Mouse (Mus musculus): ENCODE data around the gene Zbtb25.

Gene Zbtb25

DNA sequence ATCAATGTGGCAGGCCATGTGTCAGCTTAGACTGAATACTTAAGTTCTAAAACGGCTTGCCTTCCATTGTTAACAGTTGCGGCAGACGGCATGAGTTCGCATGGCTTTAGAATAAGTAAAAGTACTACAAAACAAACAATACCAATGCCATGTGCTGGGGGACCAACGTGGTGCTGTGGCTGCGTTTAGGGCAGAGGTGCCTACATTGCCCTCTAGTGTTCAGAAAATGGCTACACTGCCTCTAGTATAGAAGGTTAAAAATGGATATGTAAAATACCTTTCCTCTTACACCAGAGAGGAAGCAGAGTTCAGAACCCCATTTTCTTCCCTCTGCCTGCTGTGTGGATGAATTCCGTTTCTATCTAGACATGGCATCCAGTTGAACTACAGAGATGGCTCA, 7.2 kb upstream of the Zbtb25 start:
- no peak for DNase-seq

DNA sequence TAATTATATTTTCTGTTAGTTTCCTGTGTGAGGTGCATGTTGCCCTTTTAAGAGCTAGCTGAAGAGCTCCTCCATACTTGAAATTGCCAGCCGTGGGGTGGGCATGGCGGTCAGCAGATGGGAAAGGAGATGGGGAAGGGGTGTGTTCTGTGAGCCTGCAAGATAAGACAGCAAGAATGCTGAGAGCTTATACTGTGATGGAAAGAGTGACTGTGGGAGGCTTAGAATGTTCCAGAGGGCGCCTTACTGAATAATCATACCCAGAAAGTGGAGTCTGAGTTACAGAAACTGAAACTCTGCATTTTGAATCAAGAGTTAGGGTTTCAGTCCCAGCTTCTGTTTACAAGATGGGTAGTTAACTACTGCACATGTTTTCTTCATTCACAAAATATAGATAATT, 6.1 kb upstream of the Zbtb25 start:
- no peak for DNase-seq

DNA sequence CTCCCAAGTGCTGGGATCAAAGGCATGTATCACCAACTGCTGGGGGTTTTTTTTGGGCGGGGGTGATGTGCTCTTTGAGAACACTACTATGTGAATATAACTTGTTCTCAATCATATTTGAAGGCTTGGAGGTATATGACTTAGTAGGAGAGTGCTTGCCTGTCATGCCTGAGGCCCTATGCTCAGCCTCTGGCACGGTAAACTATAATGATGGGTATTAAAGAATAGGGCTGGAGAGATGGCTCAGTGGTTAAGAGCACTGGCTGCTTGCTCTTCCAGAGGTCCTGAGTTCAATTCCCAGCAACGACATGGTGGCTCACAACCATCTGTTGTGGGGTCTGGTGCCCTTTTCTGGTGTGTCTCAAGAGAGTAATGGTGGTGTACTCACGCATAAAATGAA, 5.5 kb upstream of the Zbtb25 start:
- DNase-seq, result no peak

DNA sequence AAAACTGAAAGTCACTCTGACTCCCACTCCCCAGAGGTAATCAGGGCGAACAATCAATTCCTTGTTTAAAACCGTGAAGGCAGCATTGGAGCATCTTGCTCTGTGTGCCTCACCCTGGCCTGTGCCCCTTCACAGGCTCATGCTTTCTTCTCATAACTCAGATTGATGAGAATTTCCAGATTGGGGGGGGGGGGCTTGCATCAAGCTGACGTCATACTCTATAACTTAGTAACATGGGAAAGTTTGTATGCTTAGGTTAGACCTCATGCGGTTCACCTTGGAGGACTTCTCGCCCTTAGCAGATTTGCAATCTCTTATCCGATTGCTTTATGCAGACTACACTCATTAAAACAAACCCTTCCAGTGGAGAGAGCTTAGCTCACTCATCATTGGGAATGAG, 4.6 kb upstream of the Zbtb25 start:
- no peak for DNase-seq

DNA sequence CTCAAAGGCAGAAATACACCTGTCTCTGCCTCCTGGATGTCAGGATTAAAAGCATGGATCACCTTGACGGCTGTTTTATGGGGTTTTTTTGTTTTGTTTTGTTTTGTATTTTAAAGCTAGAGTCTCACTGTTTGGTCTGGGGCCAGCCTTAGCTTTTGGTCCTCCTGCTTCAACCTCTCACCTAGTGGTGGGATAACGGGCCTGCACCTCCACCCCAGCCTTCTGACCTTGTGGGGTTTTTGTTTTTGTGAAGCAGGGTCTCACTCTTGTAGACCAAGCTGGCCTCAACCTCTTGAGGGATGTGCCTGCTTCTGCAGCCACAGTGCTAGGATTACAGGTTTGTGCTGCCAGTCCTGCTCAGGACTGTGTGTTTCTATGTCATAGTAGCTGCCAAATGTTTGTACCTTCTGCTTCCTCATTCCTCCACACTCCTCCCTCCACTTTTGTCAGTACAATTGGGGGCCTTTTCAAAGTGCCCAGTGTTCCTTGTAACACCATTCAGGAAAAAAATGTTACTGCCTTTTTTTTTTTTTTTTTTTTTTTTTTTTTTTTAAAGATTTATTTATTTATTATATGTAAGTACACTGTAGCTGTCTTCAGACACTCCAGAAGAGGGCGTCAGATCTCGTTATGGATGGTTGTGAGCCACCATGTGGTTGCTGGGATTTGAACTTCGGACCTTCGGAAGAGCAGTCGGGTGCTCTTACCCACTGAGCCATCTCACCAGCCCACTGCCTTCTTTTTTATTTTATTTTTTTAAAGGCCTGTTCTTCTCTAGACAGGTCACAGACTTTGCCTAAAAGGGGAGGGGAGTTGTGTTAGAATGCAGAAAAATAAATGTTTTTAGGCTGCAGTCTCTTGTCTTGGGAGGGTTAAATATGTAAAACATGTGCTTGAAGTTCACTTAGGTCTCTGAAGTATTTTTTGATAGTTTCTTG, 3.7 kb upstream of the Zbtb25 start:
- no peak for DNase-seq

DNA sequence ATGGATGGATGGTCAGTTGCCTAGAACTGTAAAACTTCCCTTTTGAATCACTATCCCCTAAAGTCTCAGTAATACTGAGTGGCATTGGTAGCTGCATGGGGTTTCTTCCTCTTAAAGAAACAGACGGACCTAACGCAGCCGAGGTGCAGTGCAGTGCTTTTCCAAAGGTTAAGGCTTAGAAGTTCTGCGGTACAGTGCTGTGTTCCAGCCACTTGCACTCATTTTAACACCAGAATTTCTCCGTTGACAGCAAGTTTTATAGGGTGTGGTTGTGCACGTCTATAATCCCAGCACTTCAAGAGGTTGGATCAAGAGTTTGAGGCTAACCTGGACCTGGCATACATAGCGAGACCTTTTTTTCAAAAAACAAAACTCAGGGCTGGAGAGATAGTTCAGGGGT, 2.6 kb upstream of the Zbtb25 start:
- DNase-seq, result no peak

DNA sequence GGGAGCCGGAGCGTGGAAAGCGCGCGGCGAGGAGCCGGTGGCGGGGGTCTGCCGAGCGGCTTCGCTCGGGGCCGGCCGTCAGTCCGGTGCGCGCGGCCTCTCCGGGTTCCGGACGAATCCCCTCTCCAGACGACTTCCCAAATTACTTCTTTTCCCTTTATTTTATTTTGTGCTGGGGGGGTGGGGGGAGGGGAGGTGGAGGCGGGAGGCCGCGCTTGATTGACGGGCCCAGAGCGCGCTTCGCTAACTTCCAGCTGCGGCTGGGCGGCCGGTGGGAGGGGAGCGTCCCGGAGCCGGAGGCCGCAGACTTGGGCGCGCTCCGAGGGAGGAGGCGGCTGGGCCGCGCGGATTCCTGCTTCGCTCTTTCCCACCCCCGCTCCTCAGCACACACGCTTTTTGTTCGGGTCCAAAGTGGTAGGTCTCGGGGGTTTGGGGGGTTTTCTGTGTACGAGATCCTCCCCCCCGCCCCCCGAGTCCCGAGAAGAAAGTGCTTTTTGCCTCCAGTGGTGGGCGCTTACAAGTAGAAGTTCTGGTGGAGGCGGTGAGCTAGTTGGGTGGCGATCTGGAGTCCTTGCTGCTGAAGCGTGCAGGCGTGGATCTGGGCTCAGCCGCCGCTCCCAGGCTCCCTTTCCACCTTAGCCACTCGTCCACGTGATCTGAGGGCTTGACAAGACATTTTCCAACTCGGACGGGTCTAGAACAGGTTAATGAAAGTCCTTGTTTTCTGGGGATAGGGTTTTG, 1.6 kb upstream of the Zbtb25 start:
- DNase-seq, result peak; percentile 99

DNA sequence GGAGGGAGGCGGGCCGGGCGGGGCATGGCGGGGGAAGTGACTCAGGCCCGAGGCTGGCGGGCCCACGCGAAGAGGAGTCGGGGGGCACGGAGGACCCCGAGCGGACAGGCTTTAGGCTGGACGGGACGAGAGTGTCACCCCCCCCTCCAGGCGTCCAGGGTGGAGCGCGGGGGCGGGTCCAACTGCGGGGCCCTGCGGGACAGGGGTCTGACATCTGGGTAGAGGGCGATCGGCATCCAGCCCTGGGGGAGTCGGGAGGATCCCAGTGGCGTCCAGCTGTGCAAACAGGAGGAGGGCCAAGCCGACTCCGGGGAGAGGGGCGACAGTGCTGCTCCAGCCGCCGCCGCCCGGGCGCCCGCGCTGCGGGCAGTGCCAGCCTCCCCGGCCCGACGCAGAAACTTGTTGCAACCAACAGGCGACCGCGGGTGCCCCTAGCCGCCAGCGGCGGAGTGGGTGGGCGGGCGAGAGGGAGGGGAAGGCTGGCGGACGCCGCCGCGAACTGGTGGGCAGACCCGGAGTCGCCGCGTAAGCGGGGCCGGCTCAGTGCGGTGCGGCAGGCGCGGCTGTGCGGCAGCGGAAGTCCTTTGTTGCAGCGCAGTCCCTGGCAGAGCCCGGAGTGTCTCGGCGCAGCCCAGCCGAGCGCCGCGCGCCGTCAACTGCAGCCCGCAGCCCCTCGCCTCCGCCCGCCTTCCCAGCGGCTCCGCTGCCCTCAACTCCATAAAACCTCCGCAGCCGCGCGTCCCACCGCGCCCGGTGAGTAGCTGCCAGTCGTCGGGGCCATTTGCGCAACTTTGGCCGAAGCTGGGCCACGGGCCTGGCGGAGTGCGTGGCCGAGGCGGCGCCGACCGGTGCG, 802 bp upstream of the Zbtb25 start, which contains the start of gene Zbtb1:
TSS of gene Zbtb1 (plus strand) at position 289 of the 853 bp plus-strand sequence.
- DNase-seq, result peak; percentile 99

DNA sequence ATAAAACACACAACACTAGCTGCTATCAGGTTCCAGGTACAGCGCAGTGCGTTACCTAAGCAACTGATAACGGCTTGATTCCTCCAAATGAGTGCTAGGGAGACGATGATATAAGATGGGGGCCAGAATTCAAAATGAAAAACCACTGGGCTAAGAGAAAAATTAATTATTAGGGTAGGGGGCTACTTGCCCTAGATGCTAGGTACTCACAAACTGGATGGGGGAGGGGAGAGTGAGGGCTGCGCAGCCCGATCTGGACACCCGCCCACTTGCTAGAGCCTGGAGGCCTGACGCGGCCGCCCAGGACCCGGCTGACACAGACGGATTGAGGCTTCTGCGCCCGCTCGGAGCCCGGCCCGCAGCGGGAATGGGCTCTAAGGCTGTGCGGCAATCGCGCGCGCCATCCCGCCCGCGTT, 604 bp downstream of the Zbtb25 start:
- no peak for DNase-seq

DNA sequence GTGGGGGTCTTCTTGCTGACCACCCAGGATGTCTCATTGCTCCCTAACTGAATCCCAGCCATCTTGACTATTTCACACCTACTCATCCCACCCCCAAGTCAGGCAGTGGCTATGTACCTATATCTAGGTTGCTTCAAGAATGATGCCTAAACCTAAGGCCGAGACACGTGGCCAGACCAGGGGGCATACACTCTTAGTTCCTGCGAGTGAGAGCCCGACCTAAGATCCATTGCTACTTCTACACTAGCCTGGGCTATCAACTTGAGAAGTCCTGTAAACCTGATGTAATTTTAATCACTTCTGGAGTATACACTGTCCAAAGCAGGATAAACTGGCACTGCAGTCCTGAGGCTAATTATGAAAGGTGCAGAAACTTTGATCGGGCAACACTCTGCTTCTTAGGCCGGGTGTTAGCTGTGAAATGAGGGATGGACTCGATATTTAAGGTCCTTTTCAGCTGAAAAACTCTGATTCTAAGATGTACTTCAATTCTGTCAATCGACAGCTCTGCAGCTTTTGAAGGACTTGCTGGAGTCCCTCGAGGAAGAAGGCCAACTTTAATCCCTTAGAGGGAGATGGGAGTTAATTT, 1.1 kb downstream of the Zbtb25 start:
- no peak for DNase-seq

DNA sequence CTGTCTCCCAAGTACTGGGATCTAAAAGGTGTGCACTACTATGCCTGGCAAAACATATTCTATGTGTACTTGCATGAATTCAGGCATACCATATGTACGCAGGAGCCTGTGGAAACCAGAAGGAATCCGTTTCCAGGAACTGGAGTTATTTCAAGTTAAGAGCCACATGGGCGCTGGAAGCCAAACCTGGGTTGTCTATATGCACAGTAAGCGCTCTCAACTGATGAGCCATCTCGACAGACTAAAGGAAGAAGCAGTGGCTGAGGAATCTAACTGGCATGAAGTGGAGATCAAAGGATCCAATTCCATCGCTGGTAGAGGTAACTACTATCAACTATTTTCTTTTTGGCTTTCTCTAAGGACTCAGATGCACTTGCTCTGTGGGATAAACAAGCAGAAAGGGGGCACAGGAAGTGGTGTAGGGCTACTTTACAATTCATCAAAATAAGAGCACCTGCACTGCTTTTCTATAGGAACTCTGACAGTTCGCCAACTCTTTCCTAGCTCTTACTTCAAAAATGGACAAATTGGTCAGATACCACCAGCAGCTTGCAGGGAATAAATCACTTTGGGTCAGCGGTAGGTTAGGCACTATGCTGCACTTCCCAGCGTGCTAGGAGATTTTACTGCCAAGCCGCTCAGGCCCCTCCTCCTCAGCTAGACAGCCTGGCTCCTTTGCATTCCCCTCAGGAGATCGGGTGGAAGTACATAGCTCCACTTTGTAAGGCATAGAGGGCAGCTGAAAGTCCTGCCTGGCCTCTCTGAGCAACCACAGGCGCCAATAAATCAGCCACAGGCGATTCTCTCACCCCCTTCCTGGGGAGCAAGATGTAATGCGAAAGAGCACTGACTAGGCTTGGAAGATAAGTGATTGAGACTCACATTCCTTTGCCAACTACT, 2.1 kb downstream of the Zbtb25 start:
- peak; percentile 94 for DNase-seq

DNA sequence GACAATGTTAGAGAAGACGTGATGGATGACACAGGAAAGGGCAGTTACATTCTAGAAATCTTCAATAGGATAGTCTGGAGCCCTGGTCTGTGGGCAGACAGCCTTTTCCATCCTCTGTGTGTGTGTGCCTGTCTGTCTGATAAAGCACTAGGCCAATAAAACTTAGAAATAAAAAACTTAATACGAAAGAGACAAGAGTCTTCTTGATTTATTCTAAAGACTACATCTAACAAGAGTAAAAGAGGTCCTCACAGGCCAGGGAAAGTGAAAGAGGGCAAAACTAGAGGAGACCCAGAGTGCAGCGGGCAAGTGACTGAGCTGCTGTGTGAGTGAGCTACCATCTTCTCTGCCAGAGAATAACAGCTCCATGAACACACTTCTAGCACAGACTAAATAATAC, 3.1 kb downstream of the Zbtb25 start:
- no peak for DNase-seq

DNA sequence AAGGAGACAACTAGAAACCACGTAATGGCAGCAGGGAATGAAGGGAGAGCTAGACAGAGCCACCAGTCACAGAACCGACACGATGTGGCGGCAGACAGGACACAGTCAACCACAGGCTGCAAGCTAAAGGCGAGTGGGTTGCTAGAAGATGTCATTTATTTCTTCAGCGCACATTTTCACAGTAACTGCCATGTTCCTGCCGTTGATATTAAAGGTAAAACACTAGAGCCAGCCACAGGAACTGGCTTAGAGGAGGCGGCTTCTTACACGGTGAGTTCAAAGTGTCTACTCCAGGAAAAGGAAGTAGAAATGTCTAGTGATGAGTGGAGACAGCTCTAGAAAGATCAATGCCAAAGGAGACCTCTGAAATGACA, 7.1 kb downstream of the Zbtb25 start:
- no peak for DNase-seq

DNA sequence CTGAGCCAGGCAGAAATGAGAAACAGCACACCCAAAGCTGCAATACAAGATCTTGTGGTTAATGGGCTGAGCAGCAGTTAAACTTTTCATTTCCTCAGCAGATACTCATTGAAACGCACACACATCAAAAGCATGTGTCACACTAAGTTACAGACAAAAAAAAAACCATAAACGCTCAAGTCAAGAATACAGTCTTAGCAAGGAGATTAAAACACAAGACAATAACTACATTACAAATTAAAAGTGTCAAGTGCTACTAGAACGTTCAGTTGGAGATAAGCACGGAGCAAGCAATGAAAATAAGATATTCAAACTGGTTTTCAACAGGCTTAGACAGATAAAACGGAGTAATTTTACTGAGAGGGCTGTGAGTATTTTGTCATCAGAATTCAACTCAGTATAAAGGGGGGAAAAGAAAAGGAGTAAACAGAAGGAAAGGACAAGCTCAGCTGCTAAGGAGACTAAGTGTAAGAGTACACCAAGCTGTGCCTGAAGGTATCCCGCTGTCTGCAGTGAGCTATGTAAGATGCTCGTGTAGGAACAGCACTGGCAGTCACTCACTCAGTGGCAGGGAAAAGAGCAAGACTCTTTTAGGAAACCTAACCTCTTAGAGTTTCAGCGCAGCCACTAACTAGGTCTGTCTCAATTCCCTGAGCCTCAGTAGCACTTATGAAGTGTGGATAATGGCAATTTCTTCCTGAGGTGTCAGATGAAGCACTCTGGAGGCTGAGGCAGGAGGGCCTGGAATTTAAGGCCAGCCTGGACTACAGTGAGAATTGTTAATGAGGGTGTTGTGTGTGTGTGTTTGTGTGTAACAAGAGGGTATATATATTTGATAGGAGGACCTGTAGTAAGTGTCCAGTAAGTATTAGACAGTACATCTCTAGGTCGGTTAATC, 7.7 kb downstream of the Zbtb25 start:
- DNase-seq, result no peak

DNA sequence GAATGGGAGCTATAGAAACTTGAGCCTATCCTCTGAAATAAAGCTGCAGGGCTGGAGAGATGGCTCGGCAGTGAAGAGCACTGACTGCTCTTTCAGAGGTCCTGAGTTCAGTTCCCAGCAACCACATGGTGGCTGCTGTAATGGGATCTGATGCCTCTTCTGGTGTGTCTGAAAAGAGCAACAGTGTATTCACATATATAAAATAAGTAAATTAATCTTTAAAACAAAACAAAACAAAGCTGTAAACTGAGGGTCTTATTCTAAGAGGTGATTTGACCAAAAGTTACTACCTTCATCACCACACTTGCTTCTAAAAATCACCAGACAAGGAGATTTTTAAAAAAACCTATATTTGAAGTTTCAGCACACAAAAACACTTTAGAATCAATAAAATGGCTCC, 8.5 kb downstream of the Zbtb25 start:
- DNase-seq, result no peak

DNA sequence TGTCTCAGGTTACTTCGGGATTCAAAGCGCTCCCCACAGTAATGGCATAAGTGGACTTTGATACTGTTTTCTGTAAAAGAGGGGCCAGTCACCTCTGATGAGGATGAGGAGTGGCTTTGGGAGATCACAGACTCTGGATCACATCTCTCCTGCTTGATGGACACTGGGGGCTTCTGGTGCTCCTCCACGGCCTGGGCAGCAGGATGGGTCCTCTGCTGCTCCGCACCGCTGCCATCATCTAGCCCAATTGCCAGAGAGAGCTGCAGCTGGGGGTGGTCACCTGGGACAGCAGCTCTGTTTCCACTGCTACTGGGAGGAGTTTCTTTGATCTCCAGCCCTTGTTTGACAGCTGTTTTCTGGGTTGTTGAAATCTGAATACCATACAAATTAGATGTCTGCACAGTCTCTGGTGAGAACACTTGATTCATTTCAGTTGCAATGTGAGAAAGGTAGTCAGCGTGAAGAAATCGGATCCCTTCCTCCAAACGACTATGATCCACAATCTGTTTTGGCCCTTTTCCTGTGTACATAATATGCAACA, 19.7 kb downstream of the Zbtb25 start:
- no peak for DNase-seq

DNA sequence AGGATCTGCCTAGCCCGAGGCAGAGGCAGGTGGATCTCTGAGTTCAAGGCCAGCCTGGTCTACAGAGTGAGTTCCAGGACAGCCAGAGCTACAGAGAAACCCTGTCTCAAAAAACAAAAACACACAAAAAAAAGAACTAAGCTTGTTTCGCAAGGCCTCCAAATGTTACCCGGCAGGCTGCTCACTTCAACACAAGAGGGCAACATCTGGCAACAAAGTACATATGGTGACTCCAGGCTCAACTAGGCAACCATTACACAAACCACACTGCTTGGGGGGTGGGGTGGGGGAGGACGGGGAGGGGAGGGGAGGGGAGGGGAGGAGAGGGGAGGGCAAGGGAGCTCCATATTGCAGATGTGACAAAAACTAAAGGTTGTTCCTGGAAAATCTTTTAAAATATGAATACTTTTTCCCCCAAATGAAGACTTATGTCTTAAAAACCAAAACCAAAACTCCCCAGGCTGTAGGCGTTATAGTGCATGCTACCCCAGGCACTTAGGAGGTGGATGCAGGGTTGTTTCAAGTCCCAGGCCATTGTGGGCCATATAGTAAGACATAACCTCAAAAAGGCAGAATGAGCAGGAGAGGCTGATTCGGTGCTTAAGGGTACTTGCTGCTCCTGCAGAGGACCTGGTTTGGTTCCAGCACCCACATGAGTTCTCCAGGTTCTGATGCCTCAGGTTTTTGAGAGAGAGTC, 23.5 kb downstream of the Zbtb25 start:
- DNase-seq, result no peak

DNA sequence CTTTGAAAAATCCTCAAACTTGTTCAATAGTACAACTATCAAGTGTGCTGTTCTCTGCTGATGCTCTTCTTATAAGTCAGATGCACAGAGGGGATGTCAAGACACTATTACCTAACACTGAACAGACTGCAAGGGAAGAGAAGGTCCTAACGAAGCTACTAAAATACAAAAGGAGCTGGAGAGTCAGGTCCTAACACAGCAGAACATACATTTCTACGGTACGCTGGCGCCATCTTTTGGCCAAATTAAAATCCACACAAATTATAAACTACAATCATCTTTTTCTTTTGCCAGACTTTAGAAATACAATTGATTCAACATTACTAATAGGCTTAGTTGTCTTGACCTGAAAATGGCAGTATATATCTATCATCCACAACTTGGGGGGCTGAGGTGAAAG, 28.3 kb downstream of the Zbtb25 start:
- DNase-seq, result no peak

DNA sequence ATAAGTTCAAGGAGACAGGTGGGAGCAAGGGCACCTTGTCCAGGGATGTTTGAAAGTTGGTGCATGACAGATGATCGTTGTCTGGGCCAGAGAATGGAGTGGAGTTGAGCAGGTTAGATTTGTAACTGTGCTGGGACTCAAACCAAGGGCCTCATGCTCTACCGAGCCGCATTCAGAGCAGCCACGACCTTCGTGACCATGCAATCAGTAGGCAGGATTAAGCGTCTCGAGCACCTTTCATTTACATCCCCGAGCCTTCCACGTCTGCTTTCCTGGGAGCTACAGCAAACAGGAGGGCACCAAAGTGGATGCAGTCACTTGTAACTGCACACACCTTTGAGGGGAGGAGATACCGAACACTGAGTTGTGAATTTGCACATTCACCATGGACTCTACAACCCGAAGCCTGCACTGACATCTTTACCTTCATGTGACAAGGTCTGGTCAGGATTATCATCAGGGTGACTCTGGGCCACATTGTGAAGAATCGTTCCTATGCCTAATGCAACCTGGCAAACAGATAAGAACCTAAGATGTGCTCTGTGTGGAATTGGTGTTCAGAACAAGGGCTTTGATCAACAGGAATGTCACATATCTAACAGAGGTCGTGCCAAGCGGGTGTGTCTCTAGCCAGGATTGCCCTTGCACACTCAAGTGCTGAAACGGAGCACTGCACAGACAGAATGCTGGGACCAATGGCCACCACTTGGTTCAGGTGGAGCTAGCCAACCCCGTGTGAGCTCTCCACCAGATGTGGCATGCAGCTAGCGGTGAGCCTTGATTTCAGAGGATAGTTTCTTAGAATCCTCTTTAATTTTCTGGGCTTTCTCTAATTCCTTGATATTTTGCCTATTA, 33.1 kb downstream of the Zbtb25 start:
- peak; percentile 68 for DNase-seq

Data from heart, adult 11 months (tissue).